Mouse (Mus musculus): ENCODE measurements around the gene Klhl36. TPM values are rescaled to one million over a fixed set of nuclear protein-coding genes. Genes with fewer than 3 reads are reported as not detected.

Gene Klhl36
- polyA plus RNA-seq, 1 experiment from 2014 or later, result 13.1 TPM

DNA sequence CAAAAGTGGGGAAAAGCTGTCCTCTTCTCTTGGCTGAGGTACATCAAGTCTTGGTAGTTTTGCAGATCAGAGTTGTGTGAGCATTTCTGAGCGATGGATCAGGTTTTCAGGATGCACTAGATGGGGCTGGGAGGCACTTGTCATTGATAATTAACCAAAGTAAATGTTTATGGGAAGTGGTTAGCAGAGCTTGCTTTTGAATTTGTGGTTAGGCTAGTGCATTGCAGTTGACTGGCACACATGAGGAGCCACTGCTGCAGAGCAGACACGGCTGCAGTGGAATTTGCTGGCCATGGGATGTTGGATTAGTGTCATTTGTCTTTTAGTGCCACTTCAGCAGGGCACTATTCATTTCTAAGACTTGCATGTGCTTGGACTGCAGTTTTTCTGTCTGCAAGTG, 52.1 kb downstream of the Klhl36 start:
- ATAC-seq (ENCODE audit: low FRiP score, low read depth), result no peak
- H3K4me1 ChIP-seq, result peaks cover 51% of the 10 kb centered on the region
- no peak overlapping the region for H3K9ac ChIP-seq (replicated peaks)

DNA sequence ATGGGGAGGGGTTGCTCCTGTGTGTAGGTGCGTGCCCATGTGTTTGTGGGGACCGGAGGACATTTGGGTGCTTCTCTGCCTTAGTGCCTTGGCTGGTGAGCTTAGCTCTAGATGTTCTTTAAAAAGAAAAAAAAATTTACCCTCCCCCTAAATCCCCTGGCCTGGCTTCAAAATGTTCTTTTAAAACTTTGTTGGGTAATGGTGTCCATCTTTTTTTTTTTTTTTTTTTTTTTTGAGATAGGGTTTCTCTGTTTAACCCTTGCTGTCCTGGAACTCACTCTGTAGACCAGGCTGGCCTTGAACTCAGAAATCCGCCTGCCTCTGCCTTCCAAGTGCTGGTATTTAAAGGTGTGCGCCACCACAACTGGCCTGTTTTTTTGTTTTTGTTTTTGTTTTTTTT, 53.2 kb downstream of the Klhl36 start:
- WGBS, result 91% methylated on average over 4 of the region's 4 CpGs
- H3K4me3 ChIP-seq, result no peak overlapping the region
- H3K27me3 ChIP-seq, result no peaks in the 10 kb centered on the region
- H3K4me2 ChIP-seq (replicated peaks), result no peak overlapping the region
- peaks cover 11% of the 10 kb centered on the region; the same call in 1 of the 2 replicates for H3K36me3 ChIP-seq
- H3K27ac ChIP-seq (replicated peaks), result no peak overlapping the region
- no peak overlapping the region for H3K9ac ChIP-seq (replicated peaks)
- H3K4me1 ChIP-seq, result peaks cover 46% of the 10 kb centered on the region
- no peaks in the 10 kb centered on the region for H3K9me3 ChIP-seq
- no peak for ATAC-seq (ENCODE audit: low FRiP score, low read depth)

More for the DNA sequence above, 52.1 kb downstream of the Klhl36 start:
- no peak overlapping the region for H3K4me2 ChIP-seq (replicated peaks)
- no peak overlapping the region for H3K4me3 ChIP-seq
- peaks cover 11% of the 10 kb centered on the region; the same call in 1 of the 2 replicates for H3K36me3 ChIP-seq
- H3K27me3 ChIP-seq, result peaks cover 4% of the 10 kb centered on the region; the same call in 1 of the 2 replicates
- 61% methylated on average over 2 of the region's 2 CpGs for WGBS
- no peaks in the 10 kb centered on the region for H3K9me3 ChIP-seq
- H3K27ac ChIP-seq (replicated peaks), result no peak overlapping the region

DNA sequence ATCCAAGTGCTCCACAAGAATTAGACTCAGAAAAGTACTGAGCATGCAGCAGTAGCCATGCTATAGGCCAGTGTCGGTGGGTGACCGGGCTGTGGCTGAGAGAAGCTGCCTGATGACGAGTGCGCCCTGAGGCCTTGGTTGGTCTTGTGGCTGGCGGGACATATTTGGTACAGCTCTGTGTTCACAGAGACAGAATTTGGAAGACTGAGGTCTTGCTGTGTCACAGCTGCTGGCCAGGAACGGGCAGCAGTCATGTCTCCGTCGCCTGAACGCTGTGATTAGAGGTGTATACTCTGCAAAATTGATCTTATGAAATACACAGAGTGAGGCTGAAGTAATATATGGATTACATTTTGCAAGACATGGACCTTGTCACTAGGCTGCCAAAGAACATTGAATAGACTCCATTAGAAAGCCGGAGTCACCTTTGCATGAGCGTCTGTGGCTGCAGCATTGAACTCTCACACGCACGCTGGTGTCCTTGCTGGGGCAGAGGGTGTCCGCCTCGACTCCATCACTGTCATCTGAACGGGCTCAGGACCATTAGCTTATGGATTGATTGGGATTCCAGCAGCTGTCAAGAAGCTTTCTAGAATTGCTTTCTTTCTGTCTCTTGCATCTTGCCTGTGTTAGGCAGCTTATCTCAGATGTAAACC, 54.3 kb downstream of the Klhl36 start:
- H3K9ac ChIP-seq (replicated peaks), result no peak overlapping the region
- peaks cover 11% of the 10 kb centered on the region; the same call in 1 of the 2 replicates for H3K36me3 ChIP-seq
- 0 out of 2 replicates have a peak overlapping the region, but pooled peaks have one; percentile 3 for H3K27ac ChIP-seq (replicated peaks)

DNA sequence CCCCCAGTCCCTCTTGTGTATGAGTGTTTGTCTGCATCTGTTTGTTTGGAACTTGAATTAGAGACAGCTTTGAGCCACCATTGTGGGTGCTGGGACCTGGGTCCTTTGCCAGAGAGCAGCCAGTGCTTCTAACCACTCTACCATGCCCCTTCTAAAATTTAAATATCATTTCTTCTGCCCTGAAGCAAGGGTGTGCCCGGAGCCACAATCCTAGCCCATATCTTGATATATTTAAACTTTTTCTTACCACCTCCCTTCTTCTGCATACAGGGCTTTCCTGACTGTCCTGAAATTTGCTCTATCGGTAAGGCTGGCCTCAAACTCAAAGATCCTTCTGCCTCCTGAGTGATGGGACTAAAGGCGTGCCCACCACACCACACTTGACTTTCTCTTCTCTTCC, 55.3 kb downstream of the Klhl36 start:
- peaks cover 45% of the 10 kb centered on the region for H3K4me1 ChIP-seq
- H3K4me2 ChIP-seq (replicated peaks), result no peak overlapping the region
- H3K36me3 ChIP-seq, result peaks cover 11% of the 10 kb centered on the region; the same call in 1 of the 2 replicates
- H3K9me3 ChIP-seq, result no peaks in the 10 kb centered on the region
- no peak overlapping the region for H3K9ac ChIP-seq (replicated peaks)
- no peaks in the 10 kb centered on the region for H3K27me3 ChIP-seq
- 97% methylated on average over 3 of the region's 3 CpGs for WGBS
- H3K27ac ChIP-seq (replicated peaks), result no peak overlapping the region
- no peak overlapping the region for H3K4me3 ChIP-seq
- no peak for ATAC-seq (ENCODE audit: low FRiP score, low read depth)

More for the DNA sequence above, 54.3 kb downstream of the Klhl36 start:
- Histone ChIP-seq H3K27me3 (no peaks in the 10 kb centered on the region), H3K9me3 (no peaks in the 10 kb centered on the region), H3K4me2 (replicated peaks) (no peak overlapping the region), H3K4me1 (peaks cover 50% of the 10 kb centered on the region), H3K4me3 (no peak overlapping the region)
- ATAC-seq (ENCODE audit: low FRiP score, low read depth), result no peak
- 88% methylated on average over 16 of the region's 16 CpGs for WGBS

DNA sequence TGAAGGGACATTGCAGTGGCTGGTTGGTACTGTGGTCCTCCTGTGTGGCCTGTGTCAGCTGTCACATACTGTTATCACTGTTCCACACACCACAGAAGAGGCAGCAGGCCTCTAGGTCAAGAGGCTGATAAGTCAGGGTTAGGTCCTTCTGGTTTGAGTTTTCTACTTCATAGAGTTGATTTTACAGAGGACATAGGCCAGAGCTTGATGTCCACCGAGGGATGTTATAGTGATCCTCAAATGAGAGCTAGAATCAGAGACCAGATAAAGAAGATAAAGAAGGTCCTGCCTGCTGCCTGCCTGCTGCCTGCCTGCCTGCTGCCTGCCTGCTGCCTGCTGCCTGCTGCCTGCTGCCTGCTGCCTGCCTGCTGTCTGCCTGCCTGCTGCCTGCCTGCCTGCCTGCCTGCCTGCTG, 56.1 kb downstream of the Klhl36 start:
- Histone ChIP-seq H3K36me3 (peaks cover 11% of the 10 kb centered on the region; the same call in 1 of the 2 replicates), H3K9me3 (no peaks in the 10 kb centered on the region), H3K9ac (replicated peaks) (no peak overlapping the region), H3K4me2 (replicated peaks) (no peak overlapping the region), H3K27ac (replicated peaks) (no peak overlapping the region), H3K4me1 (peaks cover 39% of the 10 kb centered on the region), H3K4me3 (no peak overlapping the region), H3K27me3 (no peaks in the 10 kb centered on the region)
- WGBS, result 76% methylated on average over 1 of the region's 1 CpGs
- no peak for ATAC-seq (ENCODE audit: low FRiP score, low read depth)

DNA sequence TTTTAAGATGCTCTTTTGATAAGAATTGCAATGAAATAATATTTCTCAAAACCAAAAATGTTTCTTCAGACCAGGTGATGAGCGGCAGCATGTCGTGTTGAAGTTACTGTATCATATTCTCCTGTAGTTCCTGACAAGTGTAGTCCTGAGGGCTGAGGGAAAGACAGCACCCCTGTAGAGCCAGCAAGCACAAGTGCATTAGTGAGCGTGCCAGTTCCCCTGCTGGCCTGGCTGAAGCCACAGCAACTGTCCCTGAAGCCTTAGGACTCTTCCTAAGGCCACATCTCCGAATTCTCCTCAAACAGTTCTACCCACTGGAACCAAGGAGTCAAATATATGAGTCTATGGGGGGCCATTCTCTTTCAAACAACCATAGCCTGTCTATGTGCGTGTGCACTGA, 61.2 kb downstream of the Klhl36 start:
- Histone ChIP-seq H3K4me1 (peaks cover 13% of the 10 kb centered on the region; the same call in 1 of the 2 replicates), H3K36me3 (peaks cover 17% of the 10 kb centered on the region; the same call in 1 of the 2 replicates), H3K9ac (replicated peaks) (no peak overlapping the region), H3K27ac (replicated peaks) (no peak overlapping the region), H3K4me3 (no peak overlapping the region), H3K4me2 (replicated peaks) (no peak overlapping the region), H3K9me3 (no peaks in the 10 kb centered on the region), H3K27me3 (no peaks in the 10 kb centered on the region)
- WGBS, result 88% methylated on average over 5 of the region's 5 CpGs
- no peak for ATAC-seq (ENCODE audit: low FRiP score, low read depth)

DNA sequence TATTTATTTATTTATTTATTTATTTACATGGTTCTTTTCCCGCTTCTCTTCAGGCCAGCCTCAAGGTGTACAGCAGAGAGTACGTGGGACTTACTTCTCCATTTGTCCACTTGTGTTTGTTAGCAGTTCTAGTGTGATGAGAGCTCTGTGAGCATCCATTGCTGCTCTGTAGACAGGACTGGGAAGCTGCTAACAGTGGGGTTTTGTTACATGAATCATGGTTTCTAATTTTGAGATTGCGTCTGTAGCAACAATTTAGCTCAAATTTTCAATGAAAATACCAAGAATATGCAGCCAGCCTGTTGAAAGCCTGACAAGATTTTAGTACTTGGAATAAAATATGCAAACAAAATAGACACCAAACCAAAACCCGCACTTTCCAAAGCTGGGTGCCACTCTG, 63.4 kb downstream of the Klhl36 start:
- Histone ChIP-seq H3K4me2 (replicated peaks) (no peak overlapping the region), H3K27me3 (no peaks in the 10 kb centered on the region), H3K27ac (replicated peaks) (no peak overlapping the region), H3K4me1 (peaks cover 17% of the 10 kb centered on the region; the same call in 1 of the 2 replicates), H3K9ac (replicated peaks) (no peak overlapping the region), H3K9me3 (no peaks in the 10 kb centered on the region), H3K4me3 (no peak overlapping the region), H3K36me3 (0 out of 2 replicates have a peak, but pooled peaks cover 11% of the 10 kb centered on the region)
- ATAC-seq (ENCODE audit: low FRiP score, low read depth), result no peak
- 93% methylated on average over 4 of the region's 4 CpGs for WGBS

DNA sequence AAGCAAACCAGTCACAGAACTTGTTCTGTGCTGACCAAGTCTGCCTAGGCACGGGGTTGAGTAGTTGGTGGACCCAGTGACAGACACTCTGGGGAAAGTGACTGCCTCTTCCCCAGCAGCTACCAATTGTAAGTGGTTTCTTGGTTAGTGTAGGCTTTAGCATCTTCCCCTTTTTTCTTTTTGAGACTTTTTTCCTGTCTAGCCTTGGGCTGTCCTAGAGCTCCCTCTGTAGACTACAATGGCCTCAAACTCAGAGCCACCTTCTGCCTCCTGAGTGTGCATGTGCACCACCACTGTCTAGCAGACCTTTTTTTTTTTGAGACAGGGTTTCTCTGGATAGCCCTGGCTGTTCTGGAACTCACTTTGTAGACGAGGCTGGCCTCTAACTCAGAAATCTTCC, 64.4 kb downstream of the Klhl36 start:
- ATAC-seq (ENCODE audit: low FRiP score, low read depth), result no peak
- H3K9ac ChIP-seq (replicated peaks), result no peak overlapping the region
- no peak overlapping the region for H3K4me2 ChIP-seq (replicated peaks)
- no peaks in the 10 kb centered on the region for H3K9me3 ChIP-seq
- WGBS, result 85% methylated on average over 2 of the region's 2 CpGs
- H3K36me3 ChIP-seq, result 0 out of 2 replicates have a peak, but pooled peaks cover 11% of the 10 kb centered on the region
- no peaks in the 10 kb centered on the region for H3K27me3 ChIP-seq
- H3K4me1 ChIP-seq, result peaks cover 15% of the 10 kb centered on the region; the same call in 1 of the 2 replicates
- H3K4me3 ChIP-seq, result no peak overlapping the region
- no peak overlapping the region for H3K27ac ChIP-seq (replicated peaks)

Other genes starting within 250 kb of the Klhl36 start
- gene Adad2, start 249.5 kb upstream of the Klhl36 start, polyA plus RNA-seq (2016; fragmentation: Nextera tagmentation; extraction: Ambion mirVana), result 0.15 TPM in 1 of 2 replicates, not detected in the other
- 0.26 TPM in 1 of 2 replicates, not detected in the other for gene Kcng4, start 226.6 kb upstream of the Klhl36 start, polyA plus RNA-seq (2016; fragmentation: Nextera tagmentation; extraction: Ambion mirVana)
- 2.4 and 3.1 TPM in 2 replicates for gene Wfdc1, start 195.9 kb upstream of the Klhl36 start, polyA plus RNA-seq (2016; fragmentation: Nextera tagmentation; extraction: Ambion mirVana)
- gene Atp2c2, start 162.3 kb upstream of the Klhl36 start, polyA plus RNA-seq (2016; fragmentation: Nextera tagmentation; extraction: Ambion mirVana), result 0.47 and 0.64 TPM in 2 replicates
- 10.3 and 13.3 TPM in 2 replicates for gene Tldc1, start 83.8 kb upstream of the Klhl36 start, polyA plus RNA-seq (2016; fragmentation: Nextera tagmentation; extraction: Ambion mirVana)
- 93.4 and 131 TPM in 2 replicates for gene Cotl1, start 21.7 kb upstream of the Klhl36 start, polyA plus RNA-seq (2016; fragmentation: Nextera tagmentation; extraction: Ambion mirVana)
- 147 and 149 TPM in 2 replicates for gene Usp10, start 48.1 kb downstream of the Klhl36 start, polyA plus RNA-seq (2016; fragmentation: Nextera tagmentation; extraction: Ambion mirVana)
- 1.2 TPM in 1 of 2 replicates, not detected in the other for gene Gm20388, start 48.6 kb downstream of the Klhl36 start, polyA plus RNA-seq (2016; fragmentation: Nextera tagmentation; extraction: Ambion mirVana)
- 3.7 and 5.7 TPM in 2 replicates for gene Crispld2, start 130.2 kb downstream of the Klhl36 start, polyA plus RNA-seq (2016; fragmentation: Nextera tagmentation; extraction: Ambion mirVana)
- gene Zdhhc7, start 239.2 kb downstream of the Klhl36 start, polyA plus RNA-seq (2016; fragmentation: Nextera tagmentation; extraction: Ambion mirVana), result 32.1 and 35.4 TPM in 2 replicates